Mouse (Mus musculus) small intestine, adult 2 months (tissue): ENCODE results near the gene Ptpro.

Experiments
- CTCF ChIP-seq: fragments of 200-500 bp; IDR thresholded peaks from 2 replicates; pipeline ENCODE4 v1.5.1; 2012; ENCODE audit warnings: low read depth, mild to moderate bottlenecking, control low read depth, inconsistent platforms, low read length, moderate library complexity, mixed read lengths; ENCODE audit not compliant: insufficient replicate concordance, insufficient read length; ENCODE audit errors: extremely low read depth
- POLR2A ChIP-seq: fragments of 200-500 bp; IDR thresholded peaks from 2 replicates; pipeline ENCODE4 v1.6.1; 2012; ENCODE audit warnings: low read depth, mild to moderate bottlenecking, control low read depth, inconsistent platforms, low read length, moderate library complexity

GRCm38 (mm10) chr6:137287788-137288187 lies 35.7 kb downstream of the Ptpro start:
- TF ChIP-seq CTCF: no peak
- no peak for TF ChIP-seq POLR2A
